Mouse (Mus musculus) liver (tissue): ENCODE measurements at regions not wholly inside any gene's neighbourhood (a gene's known extent, or its start where the extent isn't known, plus 50 kb on each side); places are given as distances from the start of the nearest gene placed in this dataset.
A peak's percentile ranks its signal among the peaks of the same experiment; 100 is the strongest.

Experiments
- DNase-seq: peaks from one replicate; pipeline ENCODE4 v3.0.0-alpha.2; 2020; ENCODE audit warnings: mixed read lengths

- DNase-seq = peak; percentile 5
Measured at GRCm38 (mm10) chr1:52301266-52301665, 68.2 kb upstream of the Gls start.

GRCm38 (mm10) chr1:52299559-52299958 lies 66.5 kb upstream of the Gls start:
- DNase-seq = no peak

- no peak for DNase-seq
Measured at GRCm38 (mm10) chr1:52298336-52298735, 65.3 kb upstream of the Gls start.

GRCm38 (mm10) chr1:52296178-52296577 lies 63.1 kb upstream of the Gls start:
- DNase-seq = no peak

- DNase-seq = no peak
Measured at GRCm38 (mm10) chr1:52294521-52294920, 61.5 kb upstream of the Gls start.

GRCm38 (mm10) chr1:52293393-52294099 lies 60.5 kb upstream of the Gls start:
- no peak for DNase-seq
